Mouse (Mus musculus): ENCODE results near the gene Fbxw27. TPM values are rescaled to one million over a fixed set of nuclear protein-coding genes. Genes with fewer than 3 reads are reported as not detected.
"Not testable (repeated sequence)": the region's sequence is repeated elsewhere in the genome, so short reads cannot be mapped to it uniquely, and the experiment has no call there.

The Fbxw27 gene
- polyA plus RNA-seq, 1 experiment: not detected

- no peaks in the 10 kb centered on the region for H3K4me1 ChIP-seq (ENCODE audit: control insufficient read depth, insufficient read depth, low read length)
- no peak for DNase-seq
- H3K4me3 ChIP-seq (replicated peaks; ENCODE audit: extremely low read depth, low read depth, low read length): no peak overlapping the region
- 38% methylated on average over 1 of the region's 1 CpGs for WGBS
- no peak for TF ChIP-seq CTCF (IDR thresholded peaks at IDR 0.05; ENCODE audit: insufficient read depth, low read length)
Observed at GRCm38 (mm10) chr9:109806260-109806659, 15.8 kb upstream of the Fbxw27 start.

GRCm38 (mm10) chr9:109805596-109805995, 15.1 kb upstream of the Fbxw27 start:
- H3K4me1 ChIP-seq (ENCODE audit: control insufficient read depth, insufficient read depth, low read length): not testable (repeated sequence)

GRCm38 (mm10) chr9:109798051-109798450, 7.6 kb upstream of the Fbxw27 start:
- TF ChIP-seq POLR2A (IDR thresholded peaks at IDR 0.05; ENCODE audit: borderline replicate concordance, extremely low read depth, low read depth, low read length) (no peak), CTCF (IDR thresholded peaks at IDR 0.05; ENCODE audit: insufficient read depth, low read length) (peak; percentile 31; the same call in 1 of the 2 replicates)
- H3K4me3 ChIP-seq (replicated peaks; ENCODE audit: extremely low read depth, low read depth, low read length): no peak overlapping the region
- WGBS: 88% methylated on average over 1 of the region's 1 CpGs

More at GRCm38 (mm10) chr9:109805596-109805995, 15.1 kb upstream of the Fbxw27 start:
- WGBS: 81% methylated on average over 2 of the region's 2 CpGs
- not testable (repeated sequence) for H3K4me3 ChIP-seq (replicated peaks; ENCODE audit: extremely low read depth, low read depth, low read length); DNase-seq

GRCm38 (mm10) chr9:109795811-109796210, 5.3 kb upstream of the Fbxw27 start:
- 69% methylated on average over 2 of the region's 2 CpGs for WGBS
- no peak for TF ChIP-seq CTCF (IDR thresholded peaks at IDR 0.05; ENCODE audit: insufficient read depth, low read length)
- TF ChIP-seq POLR2A (IDR thresholded peaks at IDR 0.05; ENCODE audit: borderline replicate concordance, extremely low read depth, low read depth, low read length): no peak
- no peak overlapping the region for H3K4me3 ChIP-seq (replicated peaks; ENCODE audit: extremely low read depth, low read depth, low read length)
- no peaks in the 10 kb centered on the region for H3K4me1 ChIP-seq (ENCODE audit: control insufficient read depth, insufficient read depth, low read length)
- no peak for DNase-seq

More at GRCm38 (mm10) chr9:109798051-109798450, 7.6 kb upstream of the Fbxw27 start:
- DNase-seq: no peak
- H3K4me1 ChIP-seq (ENCODE audit: control insufficient read depth, insufficient read depth, low read length): no peaks in the 10 kb centered on the region

- DNase-seq: no peak
- H3K4me1 ChIP-seq (ENCODE audit: control insufficient read depth, insufficient read depth, low read length): no peaks in the 10 kb centered on the region
- no peak overlapping the region for H3K4me3 ChIP-seq (replicated peaks; ENCODE audit: extremely low read depth, low read depth, low read length)
- 78% methylated on average over 2 of the region's 2 CpGs for WGBS
- TF ChIP-seq POLR2A (IDR thresholded peaks at IDR 0.05; ENCODE audit: borderline replicate concordance, extremely low read depth, low read depth, low read length) (no peak), CTCF (IDR thresholded peaks at IDR 0.05; ENCODE audit: insufficient read depth, low read length) (no peak)
Observed at GRCm38 (mm10) chr9:109795221-109795620, 4.8 kb upstream of the Fbxw27 start.

GRCm38 (mm10) chr9:109766841-109767240, 23.6 kb downstream of the Fbxw27 start:
- 75% methylated on average over 1 of the region's 1 CpGs for WGBS
- DNase-seq; H3K4me3 ChIP-seq (replicated peaks; ENCODE audit: extremely low read depth, low read depth, low read length); H3K4me1 ChIP-seq (ENCODE audit: control insufficient read depth, insufficient read depth, low read length): not testable (repeated sequence)

GRCm38 (mm10) chr9:109745989-109746388, 44.5 kb downstream of the Fbxw27 start, which contains the start of gene Fbxw26:
Fbxw26 (minus strand) TSS chr9:109746089.
- DNase-seq; H3K4me1 ChIP-seq (ENCODE audit: control insufficient read depth, insufficient read depth, low read length); H3K4me3 ChIP-seq (replicated peaks; ENCODE audit: extremely low read depth, low read depth, low read length): not testable (repeated sequence)
- WGBS: 74% methylated on average over 3 of the region's 3 CpGs

Other genes with a start within 250 kb of the Fbxw27 start
- not detected in 2 replicates for gene Fbxw15, start 222.4 kb downstream of the Fbxw27 start, polyA plus RNA-seq (2012; rRNA removed)
- gene Fbxw24, start 164.6 kb downstream of the Fbxw27 start, polyA plus RNA-seq (2012; rRNA removed): not detected in 2 replicates
- gene Fbxw25, start 126.0 kb downstream of the Fbxw27 start, polyA plus RNA-seq (2012; rRNA removed): not detected in 2 replicates
- not detected in 2 replicates for gene Fbxw18, start 88.0 kb downstream of the Fbxw27 start, polyA plus RNA-seq (2012; rRNA removed)
- not detected in 2 replicates for gene Fbxw26, start 44.6 kb downstream of the Fbxw27 start, polyA plus RNA-seq (2012; rRNA removed)
- gene Spink8, start 21.6 kb upstream of the Fbxw27 start, polyA plus RNA-seq (2012; rRNA removed): not detected in 2 replicates
- 11.5 and 18.0 TPM in 2 replicates for gene Nme6, start 42.1 kb upstream of the Fbxw27 start, polyA plus RNA-seq (2012; rRNA removed)
- 0.17 and 3.1 TPM in 2 replicates for gene Camp, start 58.9 kb upstream of the Fbxw27 start, polyA plus RNA-seq (2012; rRNA removed)
- 3.3 and 3.7 TPM in 2 replicates for gene Cdc25a, start 84.9 kb upstream of the Fbxw27 start, polyA plus RNA-seq (2012; rRNA removed)
- gene Map4, start 140.8 kb upstream of the Fbxw27 start, polyA plus RNA-seq (2012; rRNA removed): 253 and 275 TPM in 2 replicates

All from lung, adult 2 months (tissue).